Mouse (Mus musculus): ENCODE measurements at regions not wholly inside any gene's neighbourhood (a gene's known extent, or its start where the extent isn't known, plus 50 kb on each side); places are given as distances from the start of the nearest gene placed in this dataset.
A peak's percentile ranks its signal among the peaks of the same experiment; 100 is the strongest.

DNA sequence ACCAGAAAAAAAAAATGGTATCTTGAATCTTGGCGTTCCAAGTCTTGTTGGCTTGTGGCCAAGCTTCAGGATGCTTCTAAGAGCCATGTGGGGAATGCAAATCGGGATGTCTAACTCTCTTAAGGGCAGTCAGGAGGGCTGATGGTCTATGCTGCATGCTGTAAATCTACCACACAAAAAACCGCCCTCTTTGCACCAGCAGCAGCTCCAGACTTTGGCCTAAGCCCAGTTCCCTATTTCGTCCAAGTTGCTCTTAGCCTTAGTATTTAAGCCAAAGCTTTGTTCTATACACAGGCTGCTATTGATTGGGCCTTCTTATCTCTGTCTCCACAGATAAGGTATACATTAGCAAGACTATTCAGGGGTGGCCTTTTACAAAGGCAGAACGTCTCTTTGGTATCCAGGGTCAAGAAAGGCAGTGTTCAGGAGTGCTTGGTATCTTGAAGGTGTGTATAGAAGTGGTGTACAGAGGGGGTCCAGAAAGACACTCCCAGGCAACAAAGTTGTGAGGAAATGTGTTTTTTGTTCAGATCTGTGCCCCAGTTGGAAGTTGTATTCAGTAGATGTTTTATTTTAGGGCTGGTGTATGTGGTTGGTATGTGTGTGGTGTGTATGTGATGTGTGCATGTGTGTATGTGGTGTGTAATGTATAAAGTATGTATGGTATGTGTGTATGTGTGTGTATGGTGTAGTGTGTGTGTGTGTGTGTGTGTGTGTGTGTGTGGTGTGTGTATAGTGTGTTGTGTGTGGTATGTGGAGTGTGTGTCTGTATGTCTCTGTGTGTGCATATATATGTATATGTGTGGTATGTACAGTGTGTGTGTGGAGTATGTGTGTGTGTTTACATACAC lies 146.9 kb upstream of the Pik3r1 start:
- no peak overlapping the region; the same call in 1 of the 2 replicates for H3K27ac ChIP-seq
- ATAC-seq (ENCODE audit: low read depth) = peak; percentile 49; the same call in 1 of the 2 replicates
- H3K4me1 ChIP-seq (replicated peaks) = peaks cover 19% of the 10 kb centered on the region
- H3K27me3 ChIP-seq = no peaks in the 10 kb centered on the region
- DNase-seq = no peak
- no peak overlapping the region for H3K9ac ChIP-seq
- no peaks in the 10 kb centered on the region for H3K9me3 ChIP-seq (replicated peaks)
- no peak overlapping the region for H3K4me3 ChIP-seq (replicated peaks)
- WGBS (ENCODE audit: insufficient replicate concordance) = 34% methylated on average over 5 of the region's 5 CpGs
- no peak overlapping the region for H3K4me2 ChIP-seq
- H3K36me3 ChIP-seq = no peaks in the 10 kb centered on the region

DNA sequence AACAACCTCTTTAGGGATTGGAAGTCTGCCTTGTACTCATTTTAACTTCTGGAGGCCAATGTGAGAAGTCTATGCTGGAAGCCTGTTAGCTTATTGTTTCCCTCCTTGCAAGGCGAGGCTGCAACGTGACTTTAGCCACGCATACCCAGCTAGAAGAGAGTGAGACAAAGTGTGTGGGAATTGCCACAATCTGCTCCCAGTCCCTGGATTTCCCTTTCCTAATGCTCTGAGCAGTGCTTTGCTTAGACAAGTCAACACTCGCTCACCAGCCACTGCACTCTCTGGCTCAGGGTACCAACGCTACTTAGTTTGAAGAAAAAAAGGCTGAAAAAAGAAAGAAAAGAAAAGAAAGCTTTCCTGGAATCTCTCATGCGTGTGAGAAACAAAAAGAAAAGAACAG lies 147.5 kb upstream of the Pik3r1 start:
- DNase-seq = no peak
- H3K4me1 ChIP-seq (replicated peaks) = peaks cover 19% of the 10 kb centered on the region
- no peaks in the 10 kb centered on the region for H3K27me3 ChIP-seq
- no peak overlapping the region for H3K4me2 ChIP-seq
- ATAC-seq (ENCODE audit: low read depth) = no peak
- no peak overlapping the region; the same call in 1 of the 2 replicates for H3K27ac ChIP-seq
- no peaks in the 10 kb centered on the region for H3K9me3 ChIP-seq (replicated peaks)
- no peaks in the 10 kb centered on the region for H3K36me3 ChIP-seq
- no peak overlapping the region for H3K4me3 ChIP-seq (replicated peaks)
- WGBS (ENCODE audit: insufficient replicate concordance) = 63% methylated on average over 6 of the region's 6 CpGs
- H3K9ac ChIP-seq = no peak overlapping the region

DNA sequence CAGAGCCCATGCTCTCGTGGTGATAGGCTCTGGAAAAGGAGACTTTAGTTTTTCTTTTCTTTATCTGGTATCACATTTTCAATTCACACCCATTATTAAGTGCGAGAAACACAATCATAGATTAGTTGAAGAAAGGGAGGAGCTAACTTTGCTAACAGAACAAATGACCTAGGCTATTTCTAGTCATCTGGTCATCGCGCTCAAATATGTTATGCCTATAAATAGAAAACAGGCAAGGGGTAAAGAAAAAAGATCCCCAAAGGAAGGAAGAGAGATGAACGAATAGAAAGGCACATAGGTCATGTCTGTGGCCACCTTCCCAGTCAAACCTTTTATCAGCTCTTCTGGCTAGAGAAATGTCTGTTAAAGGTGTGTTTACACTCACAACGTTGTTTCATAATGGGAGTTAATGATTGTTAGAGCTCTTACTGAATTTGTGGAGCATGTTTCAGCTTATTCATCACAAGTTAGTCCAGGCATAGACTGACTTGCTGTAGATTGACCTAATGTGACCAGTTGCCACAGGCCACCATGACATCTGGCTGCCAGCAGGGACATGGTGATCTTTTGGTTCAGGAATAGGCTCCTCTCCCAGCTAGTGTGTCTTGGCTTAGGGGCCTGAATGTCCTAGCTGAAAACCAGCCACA lies 148.1 kb upstream of the Pik3r1 start:
- ATAC-seq (ENCODE audit: low read depth) (peak; percentile 69), DNase-seq (no peak)
- Histone ChIP-seq H3K27me3 (no peaks in the 10 kb centered on the region), H3K27ac (no peak overlapping the region), H3K9me3 (replicated peaks) (no peaks in the 10 kb centered on the region), H3K4me3 (replicated peaks) (no peak overlapping the region), H3K9ac (no peak overlapping the region), H3K4me2 (no peak overlapping the region), H3K4me1 (replicated peaks) (peaks cover 19% of the 10 kb centered on the region), H3K36me3 (no peaks in the 10 kb centered on the region)
- WGBS (ENCODE audit: insufficient replicate concordance) = 46% methylated on average over 6 of the region's 6 CpGs

DNA sequence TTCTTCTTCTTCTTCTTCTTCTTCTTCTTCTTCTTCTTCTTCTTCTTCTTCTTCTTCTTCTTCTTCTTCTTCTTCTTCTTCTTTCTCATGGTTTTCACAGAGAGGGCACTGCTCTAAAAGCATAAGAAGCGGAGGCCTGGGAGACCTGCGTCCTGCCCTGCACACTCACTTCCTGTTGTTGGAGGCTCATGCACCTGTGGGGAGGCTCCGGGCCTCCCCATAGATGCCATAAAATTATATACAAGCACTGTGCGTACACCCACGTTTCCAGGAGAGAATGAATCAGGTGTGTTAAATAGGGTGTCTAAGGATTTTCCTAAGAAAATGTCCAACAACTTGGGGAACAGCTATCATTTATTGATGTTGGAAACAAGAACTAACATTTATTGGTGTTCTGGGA lies 148.9 kb upstream of the Pik3r1 start:
- ATAC-seq (ENCODE audit: low read depth) (no peak), DNase-seq (no peak)
- no peaks in the 10 kb centered on the region for H3K9me3 ChIP-seq (replicated peaks)
- H3K9ac ChIP-seq = no peak overlapping the region
- H3K27ac ChIP-seq = no peak overlapping the region
- WGBS (ENCODE audit: insufficient replicate concordance) = 75% methylated on average over 5 of the region's 5 CpGs
- H3K4me1 ChIP-seq (replicated peaks) = peaks cover 19% of the 10 kb centered on the region
- no peak overlapping the region for H3K4me3 ChIP-seq (replicated peaks)
- H3K36me3 ChIP-seq = no peaks in the 10 kb centered on the region
- H3K4me2 ChIP-seq = no peak overlapping the region
- H3K27me3 ChIP-seq = no peaks in the 10 kb centered on the region

DNA sequence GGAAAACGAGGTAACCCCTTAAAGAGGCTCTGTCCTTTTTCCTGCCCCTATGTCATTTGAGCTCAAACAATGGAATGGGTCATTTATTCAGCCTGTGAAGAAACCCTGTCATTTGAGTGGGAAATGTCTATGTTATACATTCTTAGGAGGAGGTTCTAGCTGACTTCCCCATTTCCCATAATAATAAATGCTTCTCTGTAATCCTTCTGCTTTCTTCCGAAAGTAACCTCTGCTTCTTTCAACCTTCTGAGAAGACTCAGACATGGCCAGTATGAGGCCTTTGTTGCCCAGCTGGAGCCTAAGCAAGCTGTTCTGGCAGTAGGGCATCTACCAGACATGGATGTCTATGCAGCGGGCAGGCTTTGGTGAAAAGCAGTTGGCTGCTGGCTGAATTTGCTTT lies 150.2 kb upstream of the Pik3r1 start:
- H3K27me3 ChIP-seq = no peaks in the 10 kb centered on the region
- no peaks in the 10 kb centered on the region for H3K36me3 ChIP-seq
- no peak overlapping the region for H3K27ac ChIP-seq
- H3K9ac ChIP-seq = no peak overlapping the region
- ATAC-seq (ENCODE audit: low read depth) (no peak), DNase-seq (no peak)
- H3K4me2 ChIP-seq = no peak overlapping the region
- 55% methylated on average over 3 of the region's 3 CpGs for WGBS (ENCODE audit: insufficient replicate concordance)
- no peaks in the 10 kb centered on the region for H3K9me3 ChIP-seq (replicated peaks)
- peaks cover 19% of the 10 kb centered on the region for H3K4me1 ChIP-seq (replicated peaks)
- H3K4me3 ChIP-seq (replicated peaks) = no peak overlapping the region

DNA sequence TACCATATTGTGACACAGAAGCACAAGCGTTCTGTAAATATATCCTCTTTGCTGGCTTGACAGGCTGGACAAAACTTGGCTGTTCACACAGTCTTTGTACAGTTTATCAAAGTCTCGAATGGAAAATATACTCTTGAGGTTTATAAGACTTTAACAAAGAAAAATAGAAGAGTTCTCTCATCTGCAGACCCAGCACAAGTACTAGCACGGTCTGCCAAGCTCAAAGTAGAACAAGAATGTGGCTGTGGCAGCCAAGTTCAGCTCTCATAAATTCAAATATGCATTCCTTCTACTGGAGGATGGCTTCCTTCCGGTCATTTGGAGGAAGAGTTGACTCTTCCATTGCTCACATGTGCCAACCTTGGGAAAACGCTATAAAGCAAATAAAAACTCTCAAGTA lies 151.2 kb upstream of the Pik3r1 start:
- WGBS (ENCODE audit: insufficient replicate concordance) = 68% methylated on average over 5 of the region's 5 CpGs

DNA sequence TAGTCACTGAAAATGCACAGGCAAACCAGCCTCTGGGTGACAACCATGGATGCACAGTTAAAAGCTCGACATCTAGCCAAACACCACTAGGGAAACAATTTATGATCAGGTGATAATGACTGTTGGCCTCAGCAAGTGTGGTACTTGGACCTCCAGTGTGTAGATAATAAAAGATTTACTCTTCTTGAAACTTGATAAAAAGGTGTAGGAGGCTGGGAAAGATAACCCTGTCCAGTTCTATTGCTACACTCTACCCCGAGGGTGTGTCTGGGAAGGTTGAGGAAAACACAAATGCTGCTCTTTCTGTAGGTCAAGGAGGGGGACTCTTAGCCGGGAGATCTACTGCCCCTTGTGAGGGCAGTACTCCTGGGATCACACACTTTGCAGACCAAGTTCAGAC lies 152.4 kb upstream of the Pik3r1 start:
- Histone ChIP-seq H3K4me2 (no peak overlapping the region), H3K27ac (no peak overlapping the region), H3K27me3 (no peaks in the 10 kb centered on the region), H3K9me3 (replicated peaks) (no peaks in the 10 kb centered on the region), H3K4me3 (replicated peaks) (no peak overlapping the region), H3K36me3 (no peaks in the 10 kb centered on the region), H3K9ac (no peak overlapping the region), H3K4me1 (replicated peaks) (0 out of 2 replicates have a peak, but pooled peaks cover 5% of the 10 kb centered on the region)
- WGBS (ENCODE audit: insufficient replicate concordance) = 58% methylated on average over 3 of the region's 3 CpGs
- ATAC-seq (ENCODE audit: low read depth) (no peak), DNase-seq (no peak)

More for the DNA sequence above, 151.2 kb upstream of the Pik3r1 start:
- H3K9ac ChIP-seq = no peak overlapping the region
- H3K27me3 ChIP-seq = no peaks in the 10 kb centered on the region
- H3K9me3 ChIP-seq (replicated peaks) = no peaks in the 10 kb centered on the region
- peaks cover 15% of the 10 kb centered on the region for H3K4me1 ChIP-seq (replicated peaks)
- no peak overlapping the region for H3K4me3 ChIP-seq (replicated peaks)
- H3K4me2 ChIP-seq = no peak overlapping the region
- ATAC-seq (ENCODE audit: low read depth) = no peak
- H3K36me3 ChIP-seq = no peaks in the 10 kb centered on the region
- no peak overlapping the region for H3K27ac ChIP-seq
- no peak for DNase-seq

DNA sequence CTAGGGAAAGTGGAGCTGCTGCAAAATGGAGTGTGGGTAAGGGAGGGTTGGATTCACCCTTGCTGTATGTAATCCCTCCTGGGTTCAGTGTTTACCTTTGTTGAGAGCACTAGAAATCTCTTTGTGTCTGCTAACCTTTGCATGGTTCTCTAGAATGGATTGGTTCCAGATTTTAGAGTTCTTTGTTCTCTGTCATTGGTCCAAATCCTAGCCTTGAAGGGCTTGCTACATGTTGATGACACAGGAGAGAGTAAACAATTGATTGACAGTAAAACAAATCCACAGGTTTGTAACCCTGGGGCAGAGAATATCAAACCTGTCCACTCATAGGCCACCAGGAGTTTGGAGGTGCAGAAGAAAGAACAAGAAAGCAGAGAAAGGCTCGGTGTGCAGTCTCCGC lies 156.6 kb upstream of the Pik3r1 start:
- Histone ChIP-seq H3K4me2 (no peak overlapping the region), H3K36me3 (no peaks in the 10 kb centered on the region), H3K9me3 (replicated peaks) (no peaks in the 10 kb centered on the region), H3K4me1 (replicated peaks) (no peaks in the 10 kb centered on the region), H3K9ac (no peak overlapping the region), H3K27me3 (no peaks in the 10 kb centered on the region), H3K27ac (no peak overlapping the region), H3K4me3 (replicated peaks) (no peak overlapping the region)
- no peak for ATAC-seq (ENCODE audit: low read depth)
- DNase-seq = no peak
- 64% methylated on average over 2 of the region's 2 CpGs for WGBS (ENCODE audit: insufficient replicate concordance)

DNA sequence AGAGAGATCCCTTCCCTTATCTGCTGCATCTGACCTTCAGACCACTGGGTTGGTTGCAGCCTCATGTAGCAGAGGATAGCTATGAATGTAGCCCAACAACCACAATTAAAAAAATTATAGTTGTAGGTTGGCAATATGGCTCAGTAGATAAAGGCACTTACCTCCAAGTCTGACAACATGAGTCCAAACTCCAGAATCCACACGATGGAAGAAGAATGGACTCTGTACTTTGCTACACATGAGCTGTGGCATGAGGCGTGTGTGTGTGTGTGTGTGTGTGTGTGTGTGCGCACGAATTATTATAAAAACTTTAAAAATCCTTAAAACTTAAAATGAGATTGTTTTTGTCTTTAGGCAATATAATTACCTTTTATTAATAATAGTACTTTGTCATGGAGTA lies 163.2 kb upstream of the Pik3r1 start:
- Histone ChIP-seq H3K27ac (no peak overlapping the region), H3K4me1 (replicated peaks) (no peaks in the 10 kb centered on the region), H3K4me3 (replicated peaks) (no peak overlapping the region), H3K9me3 (replicated peaks) (no peaks in the 10 kb centered on the region), H3K4me2 (no peak overlapping the region), H3K36me3 (no peaks in the 10 kb centered on the region), H3K27me3 (no peaks in the 10 kb centered on the region), H3K9ac (no peak overlapping the region)
- DNase-seq (no peak), ATAC-seq (ENCODE audit: low read depth) (no peak)
- 62% methylated on average over 4 of the region's 4 CpGs for WGBS (ENCODE audit: insufficient replicate concordance)

DNA sequence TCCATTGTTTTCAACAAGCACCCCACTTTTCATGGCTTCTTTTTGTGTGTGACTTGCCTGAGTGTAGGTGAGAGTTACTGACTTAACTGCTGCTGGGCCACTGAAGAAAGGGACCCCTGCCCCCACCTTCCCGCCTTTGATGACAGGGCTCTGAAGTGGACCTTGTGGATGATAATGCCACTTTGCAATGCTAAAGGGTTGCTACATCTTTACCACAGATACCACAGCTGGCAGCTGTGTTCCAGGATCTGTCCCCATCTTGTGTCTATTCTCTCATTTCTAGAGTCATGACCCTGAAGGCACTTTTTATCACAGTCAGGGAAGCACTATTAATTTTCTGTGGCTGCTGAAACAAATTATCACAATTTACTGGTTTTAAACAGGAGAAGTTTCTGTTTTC lies 163.9 kb upstream of the Pik3r1 start:
- DNase-seq (no peak), ATAC-seq (ENCODE audit: low read depth) (no peak)
- WGBS (ENCODE audit: insufficient replicate concordance) = 46% methylated on average over 1 of the region's 1 CpGs

DNA sequence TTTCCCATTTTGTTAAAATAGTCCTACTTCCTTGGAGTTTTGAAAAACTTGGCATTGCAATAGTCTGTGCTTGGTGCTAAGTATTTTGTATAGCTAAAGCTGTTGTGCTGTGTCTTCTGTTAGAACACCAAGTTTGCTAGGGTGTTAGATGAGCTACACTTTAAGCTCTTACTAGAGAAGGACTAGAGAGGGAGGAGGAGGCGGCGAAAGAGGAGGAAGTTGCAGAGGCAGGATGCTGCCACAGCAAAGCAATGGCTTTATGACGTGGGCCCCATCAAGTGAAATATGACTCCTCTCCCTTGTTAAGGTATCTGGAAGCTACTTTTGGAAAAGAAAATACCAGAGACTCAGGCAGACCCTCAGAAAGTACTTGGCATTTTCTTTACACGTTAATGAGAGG lies 167.8 kb upstream of the Pik3r1 start:
- Histone ChIP-seq H3K4me2 (no peak overlapping the region), H3K27me3 (no peaks in the 10 kb centered on the region), H3K27ac (no peak overlapping the region), H3K9me3 (replicated peaks) (no peaks in the 10 kb centered on the region), H3K4me1 (replicated peaks) (no peaks in the 10 kb centered on the region), H3K4me3 (replicated peaks) (no peak overlapping the region), H3K36me3 (no peaks in the 10 kb centered on the region), H3K9ac (no peak overlapping the region)
- DNase-seq = no peak
- no peak for ATAC-seq (ENCODE audit: low read depth)
- WGBS (ENCODE audit: insufficient replicate concordance) = 34% methylated on average over 4 of the region's 4 CpGs

More for the DNA sequence above, 163.9 kb upstream of the Pik3r1 start:
- Histone ChIP-seq H3K27ac (no peak overlapping the region), H3K36me3 (no peaks in the 10 kb centered on the region), H3K9ac (no peak overlapping the region), H3K27me3 (no peaks in the 10 kb centered on the region), H3K4me2 (no peak overlapping the region), H3K4me1 (replicated peaks) (no peaks in the 10 kb centered on the region), H3K9me3 (replicated peaks) (no peaks in the 10 kb centered on the region), H3K4me3 (replicated peaks) (no peak overlapping the region)

DNA sequence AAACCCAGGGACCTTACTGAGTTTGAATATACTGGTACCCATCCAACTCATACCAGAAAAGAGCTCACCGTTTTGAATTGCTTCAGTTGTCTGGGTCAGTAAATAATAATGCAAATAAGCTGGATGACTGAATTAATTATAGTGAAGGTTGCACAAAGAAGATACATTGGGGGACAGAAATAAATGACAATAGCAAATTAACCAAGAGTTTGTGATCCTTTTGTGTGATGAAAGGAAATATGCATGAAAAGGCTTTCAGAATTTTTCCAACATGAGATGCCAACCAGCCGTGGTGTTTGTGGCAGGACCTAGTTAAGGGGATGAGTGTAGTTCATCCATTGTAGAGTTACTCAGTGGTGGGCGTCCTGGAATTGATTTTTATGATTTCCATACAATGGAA lies 186.5 kb upstream of the Pik3r1 start:
- Histone ChIP-seq H3K27ac (no peak overlapping the region), H3K9me3 (replicated peaks) (no peaks in the 10 kb centered on the region), H3K9ac (no peak overlapping the region), H3K27me3 (no peaks in the 10 kb centered on the region), H3K4me1 (replicated peaks) (no peaks in the 10 kb centered on the region), H3K4me2 (no peak overlapping the region), H3K4me3 (replicated peaks) (no peak overlapping the region), H3K36me3 (no peaks in the 10 kb centered on the region)
- 62% methylated on average over 3 of the region's 3 CpGs for WGBS (ENCODE audit: insufficient replicate concordance)
- DNase-seq (no peak), ATAC-seq (ENCODE audit: low read depth) (no peak)

All from liver, embryonic 13.5 days (tissue).